Mouse (Mus musculus): Measurements from ENCODE around the gene Psors1c2. TPM values are rescaled to one million over a fixed set of nuclear protein-coding genes. Genes with fewer than 3 reads are reported as not detected.

Gene Psors1c2
- polyA plus RNA-seq, 1 experiment from 2014 or later, result 0.85 TPM

- H3K4me1 ChIP-seq (ENCODE audit: control insufficient read depth, insufficient read depth, low read length), result no peaks in the 10 kb centered on the region
- no peak for DNase-seq (ENCODE audit: low spot score)
These were observed 24.4 kb downstream of the Psors1c2 start for GRCm38 (mm10) chr17:35557351-35557750.

GRCm38 (mm10) chr17:35558216-35558615, 25.2 kb downstream of the Psors1c2 start:
- no peak overlapping the region for H3K9ac ChIP-seq (ENCODE audit: low read length)
- H3K9me3 ChIP-seq (ENCODE audit: control insufficient read depth, low read length), result no peaks in the 10 kb centered on the region
- no peak for DNase-seq (ENCODE audit: low spot score)
- no peaks in the 10 kb centered on the region for H3K4me1 ChIP-seq (ENCODE audit: control insufficient read depth, insufficient read depth, low read length)
- H3K4me2 ChIP-seq (ENCODE audit: low read depth), result no peak overlapping the region
- no peaks in the 10 kb centered on the region for H3K36me3 ChIP-seq (ENCODE audit: control insufficient read depth, insufficient read depth, low read length)
- 64% methylated on average over 8 of the region's 8 CpGs for WGBS
- no peaks in the 10 kb centered on the region for H3K27me3 ChIP-seq (ENCODE audit: control insufficient read depth, insufficient read depth, low read length)
- H3K27ac ChIP-seq (ENCODE audit: low read depth, low read length), result no peak overlapping the region
- no peak for ATAC-seq (ENCODE audit: insufficient read depth, low FRiP score, low TSS enrichment)
- H3K4me3 ChIP-seq (ENCODE audit: low read depth, low read length), result no peak overlapping the region

More at GRCm38 (mm10) chr17:35557351-35557750, 24.4 kb downstream of the Psors1c2 start:
- ATAC-seq (ENCODE audit: insufficient read depth, low FRiP score, low TSS enrichment), result no peak
- 84% methylated on average over 9 of the region's 9 CpGs for WGBS
- no peak overlapping the region for H3K4me2 ChIP-seq (ENCODE audit: low read depth)
- H3K9ac ChIP-seq (ENCODE audit: low read length), result no peak overlapping the region
- no peak overlapping the region for H3K27ac ChIP-seq (ENCODE audit: low read depth, low read length)
- no peak overlapping the region for H3K4me3 ChIP-seq (ENCODE audit: low read depth, low read length)
- no peaks in the 10 kb centered on the region for H3K9me3 ChIP-seq (ENCODE audit: control insufficient read depth, low read length)
- H3K36me3 ChIP-seq (ENCODE audit: control insufficient read depth, insufficient read depth, low read length), result no peaks in the 10 kb centered on the region
- no peaks in the 10 kb centered on the region for H3K27me3 ChIP-seq (ENCODE audit: control insufficient read depth, insufficient read depth, low read length)

DNA sequence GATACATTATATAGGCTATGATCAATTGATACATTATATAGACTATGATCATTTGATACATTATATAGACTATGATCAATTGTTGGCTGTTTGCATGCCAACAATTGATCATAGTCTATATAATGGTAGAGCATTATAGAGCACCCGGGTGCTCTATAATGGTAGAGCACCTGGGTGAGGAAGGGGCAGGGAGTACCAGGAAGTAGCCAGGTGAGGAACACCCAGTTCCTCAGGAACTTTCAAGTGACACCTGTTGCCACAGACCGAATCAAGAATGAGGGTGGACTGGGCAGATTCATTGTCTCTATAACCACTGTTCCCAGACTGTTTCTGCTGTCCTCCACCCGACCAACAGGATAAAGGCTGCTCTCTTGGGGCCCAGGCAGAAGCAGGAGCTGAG, 34.1 kb downstream of the Psors1c2 start, which contains the start of gene 2300002M23Rik:
Gene 2300002M23Rik, plus strand, starts transcription at position 301 of the 400 bp plus-strand sequence.
- Histone ChIP-seq H3K4me2 (ENCODE audit: low read depth) (no peak within 1 kb of the TSS), H3K9me3 (ENCODE audit: control insufficient read depth, low read length) (no peaks in the 10 kb centered on the region), H3K4me1 (ENCODE audit: control insufficient read depth, insufficient read depth, low read length) (peaks cover 8% of the 10 kb centered on the region), H3K27ac (ENCODE audit: low read depth, low read length) (no peak within 1 kb of the TSS), H3K36me3 (ENCODE audit: control insufficient read depth, insufficient read depth, low read length) (no peaks in the 10 kb centered on the region), H3K9ac (ENCODE audit: low read length) (no peak within 1 kb of the TSS), H3K27me3 (ENCODE audit: control insufficient read depth, insufficient read depth, low read length) (peaks cover 10% of the 10 kb centered on the region), H3K4me3 (ENCODE audit: low read depth, low read length) (no peak within 1 kb of the TSS)
- DNase-seq (ENCODE audit: low spot score), result no peak
- no peak for ATAC-seq (ENCODE audit: insufficient read depth, low FRiP score, low TSS enrichment)
- 61% methylated on average over 3 of the region's 3 CpGs for WGBS

DNA sequence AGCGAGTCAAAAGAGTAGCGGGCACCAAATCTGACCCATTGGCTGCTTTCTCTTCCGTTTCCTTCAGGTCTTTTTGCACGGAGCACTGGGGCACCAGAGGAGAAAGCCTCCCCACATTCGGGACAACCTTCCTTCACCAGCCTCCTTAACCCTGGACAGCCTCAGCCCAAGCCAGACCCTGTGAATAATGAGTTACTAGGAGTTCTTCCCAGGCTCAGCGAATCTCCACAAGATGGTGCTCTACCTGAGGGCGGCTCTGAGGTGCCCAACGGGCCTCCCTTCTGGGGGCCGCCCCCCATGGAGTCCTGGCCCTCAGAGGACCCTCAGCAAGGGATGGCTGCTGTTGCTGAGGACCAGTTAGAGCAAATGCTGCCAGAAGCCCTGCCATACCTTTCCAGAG, 34.8 kb downstream of the Psors1c2 start:
- ATAC-seq (ENCODE audit: insufficient read depth, low FRiP score, low TSS enrichment) (no peak), DNase-seq (ENCODE audit: low spot score) (no peak)
- H3K4me3 ChIP-seq (ENCODE audit: low read depth, low read length), result no peak overlapping the region
- no peaks in the 10 kb centered on the region for H3K36me3 ChIP-seq (ENCODE audit: control insufficient read depth, insufficient read depth, low read length)
- no peak overlapping the region for H3K9ac ChIP-seq (ENCODE audit: low read length)
- H3K4me2 ChIP-seq (ENCODE audit: low read depth), result no peak overlapping the region
- no peaks in the 10 kb centered on the region for H3K9me3 ChIP-seq (ENCODE audit: control insufficient read depth, low read length)
- peaks cover 8% of the 10 kb centered on the region for H3K4me1 ChIP-seq (ENCODE audit: control insufficient read depth, insufficient read depth, low read length)
- no peak overlapping the region for H3K27ac ChIP-seq (ENCODE audit: low read depth, low read length)
- WGBS, result 18% methylated on average over 9 of the region's 9 CpGs
- peaks cover 10% of the 10 kb centered on the region for H3K27me3 ChIP-seq (ENCODE audit: control insufficient read depth, insufficient read depth, low read length)

DNA sequence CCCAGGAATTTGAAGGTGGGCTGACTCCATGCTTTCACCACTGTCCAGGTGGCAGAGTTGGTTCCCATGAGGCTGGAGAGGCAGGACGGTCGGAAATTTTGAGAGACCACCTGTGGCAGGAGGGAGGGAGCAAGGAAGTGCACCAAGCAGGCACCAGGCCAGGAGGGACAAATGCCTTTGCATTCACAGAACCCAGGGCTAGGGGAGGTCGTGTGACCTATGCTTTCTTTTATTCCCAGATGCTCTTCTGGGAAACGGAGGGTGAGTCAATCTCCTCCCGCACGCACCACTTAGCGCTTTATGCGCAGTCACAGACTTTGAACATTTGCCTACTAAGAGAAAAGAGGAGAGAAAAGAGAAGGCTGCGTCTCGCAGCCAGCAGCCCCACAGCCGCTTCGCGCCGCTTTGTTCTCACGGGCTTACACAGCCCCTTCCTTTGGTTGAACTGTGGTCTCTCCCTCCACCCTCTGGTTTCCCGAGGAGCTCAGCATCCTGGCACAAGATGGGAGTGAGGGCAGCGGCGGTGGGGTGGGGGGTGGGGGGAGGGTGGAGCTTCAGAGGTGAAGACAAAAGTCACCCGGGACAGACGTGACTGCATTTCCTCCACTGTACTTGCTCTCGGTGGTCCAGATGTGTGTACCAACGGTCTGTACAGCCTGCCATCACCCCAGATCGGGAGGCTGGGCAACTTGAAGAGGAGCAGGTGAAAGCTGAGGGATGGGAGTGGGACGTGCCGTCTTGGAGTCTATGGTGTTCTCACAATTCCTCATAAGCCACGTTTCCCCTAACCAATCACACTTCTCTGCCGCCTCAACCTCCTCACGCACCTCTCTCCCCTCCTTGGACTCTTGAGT, 36.3 kb downstream of the Psors1c2 start:
- Histone ChIP-seq H3K9me3 (ENCODE audit: control insufficient read depth, low read length) (no peaks in the 10 kb centered on the region), H3K36me3 (ENCODE audit: control insufficient read depth, insufficient read depth, low read length) (no peaks in the 10 kb centered on the region), H3K4me3 (ENCODE audit: low read depth, low read length) (peak overlapping the region; percentile 18; the same call in 1 of the 2 replicates), H3K9ac (ENCODE audit: low read length) (peak overlapping the region; percentile 49), H3K4me1 (ENCODE audit: control insufficient read depth, insufficient read depth, low read length) (peaks cover 8% of the 10 kb centered on the region), H3K27me3 (ENCODE audit: control insufficient read depth, insufficient read depth, low read length) (peaks cover 10% of the 10 kb centered on the region), H3K27ac (ENCODE audit: low read depth, low read length) (peak overlapping the region; percentile 56), H3K4me2 (ENCODE audit: low read depth) (peak overlapping the region; percentile 39)
- ATAC-seq (ENCODE audit: insufficient read depth, low FRiP score, low TSS enrichment) (peak; percentile 74), DNase-seq (ENCODE audit: low spot score) (peak; percentile 56)
- WGBS, result 3% methylated on average over 28 of the region's 28 CpGs

GRCm38 (mm10) chr17:35570836-35571235, 37.8 kb downstream of the Psors1c2 start:
- Histone ChIP-seq H3K36me3 (ENCODE audit: control insufficient read depth, insufficient read depth, low read length) (no peaks in the 10 kb centered on the region), H3K9ac (ENCODE audit: low read length) (no peak overlapping the region), H3K9me3 (ENCODE audit: control insufficient read depth, low read length) (no peaks in the 10 kb centered on the region), H3K27ac (ENCODE audit: low read depth, low read length) (0 out of 2 replicates have a peak overlapping the region, but pooled peaks have one; percentile 17), H3K4me1 (ENCODE audit: control insufficient read depth, insufficient read depth, low read length) (peaks cover 8% of the 10 kb centered on the region), H3K4me3 (ENCODE audit: low read depth, low read length) (no peak overlapping the region), H3K4me2 (ENCODE audit: low read depth) (no peak overlapping the region), H3K27me3 (ENCODE audit: control insufficient read depth, insufficient read depth, low read length) (peaks cover 10% of the 10 kb centered on the region)
- ATAC-seq (ENCODE audit: insufficient read depth, low FRiP score, low TSS enrichment) (peak; percentile 42; the same call in 1 of the 2 replicates), DNase-seq (ENCODE audit: low spot score) (peak; percentile 44)
- WGBS, result 50% methylated on average over 14 of the region's 14 CpGs

GRCm38 (mm10) chr17:35571477-35571876, 38.5 kb downstream of the Psors1c2 start:
- H3K4me3 ChIP-seq (ENCODE audit: low read depth, low read length), result no peak overlapping the region
- no peak overlapping the region for H3K4me2 ChIP-seq (ENCODE audit: low read depth)
- H3K36me3 ChIP-seq (ENCODE audit: control insufficient read depth, insufficient read depth, low read length), result no peaks in the 10 kb centered on the region
- H3K4me1 ChIP-seq (ENCODE audit: control insufficient read depth, insufficient read depth, low read length), result peaks cover 8% of the 10 kb centered on the region
- H3K27ac ChIP-seq (ENCODE audit: low read depth, low read length), result no peak overlapping the region
- H3K9ac ChIP-seq (ENCODE audit: low read length), result no peak overlapping the region
- 92% methylated on average over 7 of the region's 7 CpGs for WGBS
- ATAC-seq (ENCODE audit: insufficient read depth, low FRiP score, low TSS enrichment) (no peak), DNase-seq (ENCODE audit: low spot score) (no peak)
- H3K27me3 ChIP-seq (ENCODE audit: control insufficient read depth, insufficient read depth, low read length), result peaks cover 10% of the 10 kb centered on the region
- H3K9me3 ChIP-seq (ENCODE audit: control insufficient read depth, low read length), result no peaks in the 10 kb centered on the region

GRCm38 (mm10) chr17:35578211-35578610, 45.2 kb downstream of the Psors1c2 start:
- Histone ChIP-seq H3K4me2 (ENCODE audit: low read depth) (no peak overlapping the region), H3K9ac (ENCODE audit: low read length) (no peak overlapping the region), H3K4me1 (ENCODE audit: control insufficient read depth, insufficient read depth, low read length) (no peaks in the 10 kb centered on the region), H3K27ac (ENCODE audit: low read depth, low read length) (no peak overlapping the region), H3K9me3 (ENCODE audit: control insufficient read depth, low read length) (no peaks in the 10 kb centered on the region), H3K36me3 (ENCODE audit: control insufficient read depth, insufficient read depth, low read length) (no peaks in the 10 kb centered on the region), H3K4me3 (ENCODE audit: low read depth, low read length) (no peak overlapping the region), H3K27me3 (ENCODE audit: control insufficient read depth, insufficient read depth, low read length) (no peaks in the 10 kb centered on the region)
- DNase-seq (ENCODE audit: low spot score), result peak; percentile 83
- ATAC-seq (ENCODE audit: insufficient read depth, low FRiP score, low TSS enrichment), result no peak
- whole genome bisulfite sequencing, result 17% methylated on average over 6 of the region's 6 CpGs

DNA sequence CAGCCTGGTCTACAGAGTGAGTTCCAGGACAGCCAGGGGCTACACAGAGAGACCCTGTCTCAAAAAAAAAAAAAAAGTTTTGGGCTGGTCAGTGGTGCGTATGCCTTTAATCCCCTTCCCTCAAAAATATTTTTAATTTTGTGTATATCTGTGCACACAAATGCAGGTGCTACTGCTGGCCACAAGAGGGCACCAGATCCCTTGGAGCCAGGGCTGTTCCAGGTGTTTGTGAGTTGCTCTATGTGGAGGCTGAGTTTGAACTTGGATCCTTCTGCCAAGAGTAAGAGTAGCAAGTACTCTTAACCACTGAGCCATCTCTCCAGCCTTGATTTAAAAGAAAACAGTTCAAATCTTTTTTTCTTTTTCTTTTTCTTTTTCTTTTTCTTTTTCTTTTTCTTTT, 49.9 kb downstream of the Psors1c2 start:
- Histone ChIP-seq H3K27me3 (ENCODE audit: control insufficient read depth, insufficient read depth, low read length) (no peaks in the 10 kb centered on the region), H3K36me3 (ENCODE audit: control insufficient read depth, insufficient read depth, low read length) (no peaks in the 10 kb centered on the region), H3K4me1 (ENCODE audit: control insufficient read depth, insufficient read depth, low read length) (no peaks in the 10 kb centered on the region), H3K27ac (ENCODE audit: low read depth, low read length) (no peak overlapping the region), H3K4me3 (ENCODE audit: low read depth, low read length) (no peak overlapping the region), H3K9me3 (ENCODE audit: control insufficient read depth, low read length) (no peaks in the 10 kb centered on the region), H3K9ac (ENCODE audit: low read length) (no peak overlapping the region), H3K4me2 (ENCODE audit: low read depth) (no peak overlapping the region)
- no peak for ATAC-seq (ENCODE audit: insufficient read depth, low FRiP score, low TSS enrichment)
- no peak for DNase-seq (ENCODE audit: low spot score)
- 93% methylated on average over 1 of the region's 1 CpGs for WGBS
